Mouse (Mus musculus) regulatory T cell (primary cell): ENCODE results near the gene Mapkapk5.

Experiments used
- in situ Hi-C: fragments of 300-600 bp; cut with MboI, MseI; formaldehyde crosslinking; loops from one replicate; pipeline ENCODE4 v1.15.1; 2025; ENCODE audit warnings: high pct_unique_total_duplicates

The Mapkapk5 gene

GRCm38 (mm10) chr5:121545793-121546529 is at the start of gene Mapkapk5:
Gene Mapkapk5, minus strand, starts transcription at chr5:121545905.
- in situ Hi-C loops, result no loop called here

DNA sequence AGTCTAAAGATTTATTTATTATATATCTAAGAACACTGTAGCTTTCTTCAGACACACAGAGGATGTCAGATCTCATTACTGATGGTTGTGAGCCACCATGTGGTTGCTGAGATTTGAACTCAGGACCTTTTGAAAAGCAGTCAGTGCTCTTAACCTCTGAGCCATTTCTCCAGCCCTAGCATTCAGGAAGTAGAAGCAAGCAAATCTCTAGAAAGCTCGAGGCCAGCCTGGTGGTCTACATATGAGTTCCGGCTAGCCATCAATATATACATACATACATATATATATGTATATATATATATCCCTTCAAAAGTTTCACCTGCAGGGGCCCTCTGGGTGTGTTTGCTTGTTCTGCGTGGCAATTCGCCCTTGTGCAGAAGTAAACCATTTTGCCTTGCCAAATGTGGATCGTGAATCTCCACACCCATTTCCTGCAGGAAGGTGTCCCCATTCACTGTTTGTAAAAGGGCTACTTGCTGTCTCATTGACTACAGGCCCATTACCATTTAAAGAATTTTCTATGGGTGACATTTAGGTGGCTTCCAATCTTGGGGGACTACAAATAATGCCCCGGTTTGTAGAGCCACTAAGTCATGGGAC is 49.1 kb upstream of the Mapkapk5 start:
- in situ Hi-C loops, result no loop called here

DNA sequence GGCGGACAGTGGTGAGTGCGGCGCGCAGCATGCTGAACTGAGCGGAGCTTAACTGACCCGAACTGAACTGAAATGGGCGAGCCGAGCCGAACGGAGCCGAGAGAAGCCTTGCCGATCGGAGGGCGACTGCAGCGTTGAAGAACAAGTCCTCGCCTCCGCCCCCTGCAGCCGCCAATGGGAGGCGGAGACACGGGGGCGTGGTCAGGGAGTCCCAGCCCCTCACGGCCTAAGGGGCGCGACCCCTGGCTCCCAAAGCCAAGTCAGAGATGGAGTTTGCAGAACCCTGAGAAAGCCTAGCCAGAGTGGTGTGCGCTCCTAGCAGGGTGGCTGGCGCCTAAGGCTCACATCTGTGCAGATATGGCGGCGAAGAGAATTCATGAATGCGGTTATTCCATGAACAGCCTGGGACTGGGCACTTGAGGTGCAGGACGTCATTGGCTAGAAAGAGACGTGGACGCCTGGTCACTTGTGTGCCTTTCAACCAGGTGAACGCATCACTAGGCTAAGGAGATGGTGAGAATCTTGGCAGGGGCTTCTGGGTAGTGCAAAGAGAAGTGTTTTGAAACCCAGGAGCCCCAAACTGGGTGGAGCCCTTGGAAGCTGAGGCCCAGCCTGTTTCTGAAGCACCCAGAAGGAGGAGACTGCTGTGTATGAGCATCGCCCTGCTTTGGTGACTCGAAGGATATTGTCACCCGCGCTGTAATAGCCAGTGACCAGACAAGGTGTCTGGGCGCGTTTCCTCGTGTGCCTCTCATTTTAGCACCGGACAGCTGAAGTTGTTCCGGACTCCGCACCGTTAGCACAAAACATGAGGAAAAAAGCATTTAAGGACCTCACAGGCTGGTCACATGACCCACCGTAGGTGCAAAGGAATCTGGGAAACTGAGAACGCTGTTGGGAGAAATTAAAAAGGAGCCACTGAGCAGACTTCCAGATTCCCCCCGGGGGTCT is 48.0 kb upstream of the Mapkapk5 start, which contains the start of gene Aldh2:
Gene Aldh2 (minus strand): TSS at position 374 of the 951 bp plus-strand sequence.
- in situ Hi-C loops, result no loop called here

DNA sequence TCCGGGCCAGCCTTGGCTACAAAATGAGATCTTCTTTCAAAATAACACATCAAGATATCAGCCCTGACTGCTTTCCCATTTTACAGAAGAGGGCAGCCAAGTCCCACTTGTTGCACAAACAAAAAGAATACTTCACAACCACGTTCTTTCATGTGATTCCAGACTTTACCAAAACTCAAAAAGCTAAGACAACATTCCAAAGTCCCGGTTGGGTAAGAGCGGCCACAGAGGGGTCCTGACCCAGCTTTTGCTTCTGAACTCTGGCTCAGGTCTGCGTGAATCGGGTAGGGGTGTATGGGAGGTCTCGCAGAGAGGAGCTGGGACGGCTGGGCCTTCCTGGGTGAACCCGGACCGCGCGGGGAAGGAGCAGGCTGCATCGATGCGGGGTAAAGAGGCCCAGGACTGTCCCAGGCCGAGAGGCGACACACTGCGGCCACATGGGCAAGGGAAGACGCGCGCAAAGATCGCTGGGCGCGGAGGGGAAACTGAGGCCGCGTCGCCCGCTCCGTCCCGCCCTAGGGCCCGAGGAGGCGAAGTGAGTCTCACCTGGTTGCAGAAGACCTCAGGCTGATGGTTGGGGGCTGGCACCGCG is 47.2 kb upstream of the Mapkapk5 start:
- in situ Hi-C loops, result no loop called here

DNA sequence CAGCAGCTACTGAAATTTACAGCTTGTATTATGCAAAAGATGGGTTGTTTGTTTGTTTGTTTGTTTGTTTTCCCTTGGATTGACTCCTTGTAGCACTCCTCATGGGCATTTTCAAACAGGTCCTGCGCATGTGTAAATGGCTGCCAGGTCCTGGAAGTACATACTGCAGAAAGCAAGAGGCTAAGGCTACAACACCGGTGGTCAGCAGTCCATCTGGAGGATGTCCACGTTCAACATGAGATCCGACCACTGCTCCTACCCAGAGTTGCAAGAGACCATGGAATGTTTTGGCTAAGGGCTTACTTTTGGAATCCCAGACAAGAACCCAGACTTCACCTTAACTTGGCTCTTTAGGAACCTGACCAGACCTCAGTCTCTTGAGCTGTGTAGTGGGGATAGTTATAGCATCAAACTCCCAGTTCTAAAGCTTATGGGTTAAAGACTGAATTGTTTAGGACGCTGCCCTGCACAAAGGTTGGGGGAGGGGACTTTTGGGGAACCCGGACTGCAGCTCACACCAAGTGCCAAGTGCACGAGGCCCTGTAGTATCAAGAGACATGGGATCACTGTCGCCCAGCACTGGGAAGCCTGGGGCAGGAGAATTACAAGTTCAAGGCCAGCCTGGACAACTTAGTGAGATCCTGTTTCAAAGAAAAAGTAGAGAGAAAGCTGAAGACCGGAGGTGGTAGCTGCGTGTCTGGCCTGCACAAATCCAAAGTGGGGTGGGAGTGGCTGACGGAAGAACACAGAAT is 46.5 kb upstream of the Mapkapk5 start:
- in situ Hi-C loops, result no loop called here

- in situ Hi-C loops, result no loop called here
Observed at GRCm38 (mm10) chr5:121591417-121592063, 45.8 kb upstream of the Mapkapk5 start.

- in situ Hi-C loops, result no loop called here
Observed at GRCm38 (mm10) chr5:121589928-121590327, 44.2 kb upstream of the Mapkapk5 start.

DNA sequence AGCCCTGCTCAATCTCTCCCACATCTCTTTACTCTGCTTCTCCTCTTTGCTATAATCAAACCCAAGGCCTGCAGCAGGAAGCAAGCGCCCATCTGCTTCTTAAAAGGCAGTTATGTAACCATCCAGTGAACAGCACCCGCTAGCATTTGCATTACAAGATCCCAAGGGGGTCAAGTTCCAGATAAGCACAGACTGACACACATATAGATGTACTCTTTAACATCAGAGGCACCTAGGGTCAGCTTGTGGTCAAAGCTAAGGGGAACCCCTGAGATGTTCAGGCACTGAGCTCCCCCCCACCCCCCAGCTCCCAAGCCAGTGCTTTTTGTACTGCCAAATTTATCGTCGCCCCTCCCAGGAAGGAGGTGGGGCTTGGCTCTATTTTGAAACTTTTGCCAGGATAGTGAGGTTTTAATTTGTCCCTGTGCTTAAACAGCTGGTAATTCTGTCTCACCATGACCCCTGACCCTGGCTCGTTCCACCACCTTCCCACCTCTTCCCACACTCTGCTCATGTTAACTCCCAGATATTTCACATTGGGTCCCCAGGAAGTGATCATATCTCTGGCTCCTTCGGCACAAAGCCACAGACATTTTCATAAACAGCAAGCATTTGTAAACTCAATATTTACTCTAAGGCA is 40.8 kb upstream of the Mapkapk5 start:
- in situ Hi-C loops, result no loop called here

- in situ Hi-C loops, result no loop called here
Observed at GRCm38 (mm10) chr5:121585699-121586098, 40.0 kb upstream of the Mapkapk5 start.

DNA sequence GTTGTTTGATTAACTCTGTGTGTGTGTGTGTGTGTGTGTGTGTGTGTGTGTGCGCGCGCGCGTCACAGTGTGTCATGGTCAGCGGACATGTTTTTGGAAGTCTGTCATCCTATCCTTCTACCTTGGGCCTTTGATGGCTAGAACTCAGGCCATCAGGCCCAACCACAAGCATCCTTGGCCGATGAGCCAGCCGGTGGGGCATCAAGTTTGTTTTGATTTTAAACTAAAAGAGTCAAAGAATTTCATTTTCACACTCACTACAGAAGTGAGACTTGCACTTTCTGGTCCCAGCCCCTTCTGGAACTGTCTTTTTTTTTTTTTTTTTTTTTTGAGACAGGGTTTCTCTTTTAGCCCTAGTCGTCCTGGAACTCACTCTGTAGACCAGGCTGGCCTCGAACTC is 39.3 kb upstream of the Mapkapk5 start:
- in situ Hi-C loops, result no loop called here

DNA sequence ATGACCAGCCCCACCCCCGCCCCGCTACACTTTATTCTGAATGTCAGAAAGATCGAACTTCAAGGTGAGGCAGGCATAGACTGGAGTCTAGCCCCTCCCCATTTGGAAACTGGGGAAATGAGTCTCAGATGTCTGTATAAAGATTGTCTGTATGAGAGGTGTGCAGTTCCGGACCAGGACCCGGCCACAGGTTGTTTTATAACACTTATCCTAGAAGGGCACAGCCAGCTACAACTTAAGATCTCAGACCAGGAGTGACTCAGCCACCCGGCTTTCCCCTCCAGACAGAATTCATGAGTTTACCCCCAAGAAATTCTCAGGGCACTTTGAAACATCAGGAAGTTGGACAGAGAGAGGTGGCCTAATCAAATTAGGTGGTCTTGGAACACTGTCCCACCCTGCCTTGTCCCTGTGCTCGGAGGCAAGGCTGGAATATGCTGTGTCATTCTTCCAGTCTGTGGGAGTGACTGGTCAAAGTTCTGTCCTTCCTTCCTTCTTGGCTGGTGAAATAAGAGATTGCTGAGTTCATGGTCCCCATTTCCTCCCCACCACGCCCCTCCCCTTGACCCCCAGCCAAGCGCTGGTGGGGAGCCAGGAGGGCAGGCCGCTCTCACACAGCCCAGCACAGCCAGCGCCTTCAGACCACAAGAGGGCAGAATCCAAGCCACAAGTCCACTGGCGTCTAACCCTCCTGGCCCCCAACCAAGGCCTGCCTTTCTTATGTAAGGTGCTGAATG is 38.2 kb upstream of the Mapkapk5 start:
- in situ Hi-C loops, result no loop called here

DNA sequence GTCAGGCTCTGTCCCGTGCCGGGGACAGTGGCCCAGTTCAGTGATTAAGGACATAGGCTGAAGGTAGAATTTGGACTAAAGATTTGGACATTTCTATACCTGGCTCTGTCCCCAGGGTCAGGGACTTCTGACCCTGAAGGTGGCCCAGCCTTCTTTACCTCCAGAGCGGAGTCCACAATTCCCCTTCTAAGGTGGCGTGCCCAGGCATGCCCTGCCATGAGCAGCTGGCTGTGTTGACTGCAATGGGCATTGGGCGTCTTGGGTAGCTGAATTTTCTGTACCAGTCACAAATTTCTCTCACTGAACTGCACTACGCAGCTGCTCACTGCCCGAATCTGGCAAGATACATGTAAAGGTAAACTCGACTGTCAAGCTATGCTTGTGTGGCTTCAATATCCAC is 36.2 kb upstream of the Mapkapk5 start:
- in situ Hi-C loops, result no loop called here

- in situ Hi-C loops, result no loop called here
Observed at GRCm38 (mm10) chr5:121576927-121577488, 31.3 kb upstream of the Mapkapk5 start.

DNA sequence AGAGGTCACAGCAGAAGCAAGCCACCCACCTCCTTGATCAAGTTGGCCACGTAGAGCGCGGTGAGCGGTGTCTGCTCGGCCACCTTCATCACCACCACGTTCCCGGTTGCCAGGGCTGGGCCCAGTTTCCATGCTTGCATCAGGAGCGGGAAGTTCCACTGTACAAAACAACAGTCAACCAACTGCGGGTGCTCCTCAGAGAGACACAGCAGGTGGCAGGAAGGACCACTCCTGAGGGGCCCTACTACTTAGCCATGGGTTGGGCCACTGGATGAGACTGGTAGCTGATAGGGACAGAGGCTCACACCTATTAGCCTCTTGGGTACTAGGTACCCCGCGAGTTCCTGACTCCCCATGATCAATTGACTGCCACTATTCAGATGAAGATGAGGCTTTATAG is 30.2 kb upstream of the Mapkapk5 start:
- in situ Hi-C loops, result no loop called here

GRCm38 (mm10) chr5:121574145-121574544 is 28.4 kb upstream of the Mapkapk5 start:
- in situ Hi-C loops, result no loop called here

GRCm38 (mm10) chr5:121570787-121571186 is 25.1 kb upstream of the Mapkapk5 start:
- in situ Hi-C loops, result no loop called here

DNA sequence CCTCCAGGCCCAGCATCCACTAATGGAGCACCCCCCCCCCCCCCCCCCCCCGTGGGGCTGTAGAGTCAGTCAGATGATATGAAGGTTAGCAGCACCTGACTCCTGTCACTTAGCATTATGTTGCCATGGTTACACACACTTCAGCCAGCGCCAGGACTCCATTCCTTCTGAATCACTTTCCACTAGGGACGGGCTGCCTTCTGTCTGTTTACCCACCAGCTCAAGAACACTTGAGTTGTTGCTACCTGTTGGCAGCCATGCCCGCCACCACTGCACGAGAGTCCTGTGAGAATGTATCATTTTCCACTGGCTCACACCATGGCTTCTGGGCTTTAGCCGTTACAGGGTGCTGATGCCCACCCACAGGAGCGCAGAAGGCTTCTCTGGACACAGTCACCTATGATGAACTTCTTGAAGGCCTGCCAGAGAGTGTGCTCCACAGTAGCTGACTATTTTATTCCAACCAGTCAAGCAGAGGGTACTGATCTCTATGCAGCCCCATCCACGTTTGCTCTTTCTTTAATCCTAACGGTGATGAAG is 24.2 kb upstream of the Mapkapk5 start:
- in situ Hi-C loops, result no loop called here

DNA sequence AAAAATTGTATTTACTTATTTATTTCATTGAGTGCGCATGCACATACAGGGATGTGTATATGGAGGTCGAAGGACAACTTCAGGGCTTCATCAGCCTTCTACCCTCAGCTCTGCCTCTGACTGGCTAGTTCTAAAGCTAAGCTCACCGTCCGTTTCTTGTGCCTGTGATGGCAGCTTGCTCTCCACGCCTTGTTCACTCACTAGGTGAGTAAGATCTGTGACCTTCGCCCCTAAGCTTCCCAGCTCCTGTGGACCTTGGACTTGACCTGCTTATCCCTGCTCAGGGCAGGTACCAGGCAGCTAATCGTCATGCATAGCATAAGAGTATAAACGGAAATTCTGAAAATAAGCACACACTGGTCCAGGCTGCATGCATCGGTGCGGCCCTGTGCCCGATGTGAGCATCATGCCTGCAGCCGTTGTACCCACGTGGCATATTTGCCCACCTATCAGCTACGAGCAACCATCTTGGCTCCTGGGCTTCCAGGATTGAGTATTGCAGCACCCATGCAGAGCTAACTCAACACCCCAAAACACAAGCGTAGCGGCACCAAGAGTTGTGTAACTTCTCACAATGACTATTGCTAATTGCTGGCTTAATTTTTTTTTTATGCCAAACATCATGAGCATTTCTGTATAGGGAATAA is 20.5 kb upstream of the Mapkapk5 start:
- in situ Hi-C loops, result no loop called here
